Mouse (Mus musculus): ENCODE data around the gene Ttc9.

Ttc9 gene

DNA sequence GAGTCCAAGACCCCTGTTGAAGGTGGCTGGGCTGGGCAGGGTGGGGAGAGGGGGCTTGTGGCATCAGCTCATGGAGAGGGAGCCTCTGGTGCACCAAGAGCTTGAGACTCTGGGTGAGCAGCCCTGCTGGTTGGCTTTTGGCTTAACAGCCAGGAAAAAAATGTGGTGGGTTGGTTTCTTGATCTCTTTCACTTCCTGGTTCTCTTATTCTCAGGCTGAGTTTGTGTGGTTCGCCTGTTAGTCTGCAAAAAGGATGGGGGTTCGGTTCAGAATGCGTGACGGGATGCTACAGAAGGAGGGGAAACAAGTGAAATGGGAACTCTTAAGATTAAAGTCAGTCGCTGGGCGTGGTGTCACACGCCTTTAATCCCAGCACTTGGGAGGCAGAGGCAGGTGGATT lies 27.0 kb downstream of the Ttc9 start:
- DNase-seq (ENCODE audit: low spot score in 2 of 2) = peak; percentile 29 to 41

DNA sequence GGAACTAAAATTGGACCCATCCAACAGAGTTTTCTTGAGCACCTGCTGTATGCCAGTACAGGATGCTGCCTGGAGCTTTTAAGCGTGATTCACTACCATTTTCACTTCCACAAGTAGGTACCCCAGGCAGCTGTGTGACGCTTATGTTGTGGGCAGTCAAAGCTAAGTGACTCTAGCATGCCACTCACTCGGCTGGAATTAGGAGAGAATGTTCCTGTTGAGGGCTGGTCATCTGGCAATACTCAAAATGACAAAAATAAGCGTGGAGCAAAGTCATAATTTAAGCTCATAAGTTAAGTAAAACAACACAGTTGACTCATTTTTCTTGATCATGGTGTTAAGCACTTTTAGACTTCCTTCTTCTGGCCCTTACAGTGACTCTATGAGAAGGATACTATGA lies 31.0 kb downstream of the Ttc9 start:
- no peak for DNase-seq (ENCODE audit: low spot score in 2 of 2)

DNA sequence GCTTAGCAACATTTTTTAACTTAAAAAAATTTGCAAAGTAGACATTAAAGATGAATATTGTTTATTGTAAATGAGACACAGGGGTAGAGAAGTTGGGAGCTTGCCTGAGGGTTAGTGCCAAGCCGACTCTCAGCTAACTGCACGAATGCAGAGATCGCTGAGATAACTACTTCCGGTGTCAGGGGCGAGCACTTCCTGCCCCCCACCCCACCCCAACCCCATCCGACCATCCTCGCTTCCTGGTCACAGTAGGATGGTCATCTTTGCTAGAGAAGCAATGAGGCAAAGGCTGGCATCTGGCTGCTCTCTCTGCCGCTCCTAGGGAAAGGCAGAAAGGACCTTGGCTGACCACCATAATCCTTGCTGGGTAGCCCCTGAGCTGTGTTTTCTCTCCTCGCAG lies 32.1 kb downstream of the Ttc9 start:
- DNase-seq (ENCODE audit: low spot score in 2 of 2) = no peak

DNA sequence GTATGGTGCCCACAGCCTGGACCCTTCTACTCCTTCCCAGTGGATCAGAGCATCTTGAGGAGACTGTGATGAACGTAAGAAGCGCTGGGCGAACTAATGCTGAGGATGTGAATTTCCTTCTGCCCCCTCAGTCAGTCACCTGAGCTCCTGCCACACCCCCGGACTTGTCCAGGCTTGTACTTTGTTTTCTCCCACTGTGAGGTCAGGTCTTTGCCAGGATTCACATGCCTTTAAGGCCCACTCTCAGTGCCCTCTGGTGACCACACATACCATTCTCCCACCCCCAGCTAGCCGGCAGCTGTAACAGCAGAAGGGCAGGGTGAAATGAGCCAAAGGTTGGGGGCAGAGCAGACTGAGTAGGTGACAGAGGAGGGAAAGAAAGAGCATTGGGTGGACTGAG lies 32.9 kb downstream of the Ttc9 start:
- DNase-seq (ENCODE audit: low spot score in 2 of 2) = no peak

DNA sequence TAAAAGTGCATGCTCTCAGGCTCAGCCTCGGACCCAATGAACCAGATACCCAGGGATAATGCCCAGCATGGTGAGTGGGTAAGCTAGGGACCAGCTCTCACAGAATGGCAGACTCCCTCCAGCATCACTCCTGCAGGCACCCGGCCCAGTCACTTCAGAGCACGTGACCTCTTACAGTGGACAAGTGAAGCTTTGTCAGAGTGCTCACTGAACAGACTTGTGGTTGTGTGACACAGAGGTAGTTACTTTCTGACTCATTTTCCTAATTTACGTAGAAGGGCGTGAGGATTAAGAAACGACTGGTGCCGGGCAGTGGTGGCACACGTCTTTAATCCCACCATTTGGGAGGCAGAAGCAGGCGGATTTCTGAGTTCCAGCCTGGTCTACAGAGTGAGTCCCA lies 37.4 kb downstream of the Ttc9 start:
- no peak for DNase-seq (ENCODE audit: low spot score in 2 of 2)

DNA sequence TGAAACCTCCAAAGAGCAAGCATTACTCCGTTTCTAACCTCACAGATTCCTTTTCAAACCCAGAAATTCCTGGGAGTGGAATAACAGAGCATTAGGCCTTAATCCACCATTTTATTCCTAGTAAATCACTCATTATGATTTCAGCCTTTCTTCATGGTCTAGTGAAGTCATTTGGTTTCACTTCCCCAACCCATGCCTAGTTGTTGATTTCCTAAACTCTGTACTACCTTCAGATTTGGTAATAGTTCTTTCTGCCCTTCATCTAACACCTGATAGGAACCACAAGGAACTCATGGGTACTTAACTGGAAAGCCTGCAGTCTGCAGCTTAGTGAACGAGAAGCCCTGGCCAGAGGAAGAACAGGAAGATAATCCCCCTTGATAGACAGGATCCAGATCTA lies 44.5 kb downstream of the Ttc9 start:
- peak; percentile 10 to 30 for DNase-seq (ENCODE audit: low spot score in 2 of 2)

DNA sequence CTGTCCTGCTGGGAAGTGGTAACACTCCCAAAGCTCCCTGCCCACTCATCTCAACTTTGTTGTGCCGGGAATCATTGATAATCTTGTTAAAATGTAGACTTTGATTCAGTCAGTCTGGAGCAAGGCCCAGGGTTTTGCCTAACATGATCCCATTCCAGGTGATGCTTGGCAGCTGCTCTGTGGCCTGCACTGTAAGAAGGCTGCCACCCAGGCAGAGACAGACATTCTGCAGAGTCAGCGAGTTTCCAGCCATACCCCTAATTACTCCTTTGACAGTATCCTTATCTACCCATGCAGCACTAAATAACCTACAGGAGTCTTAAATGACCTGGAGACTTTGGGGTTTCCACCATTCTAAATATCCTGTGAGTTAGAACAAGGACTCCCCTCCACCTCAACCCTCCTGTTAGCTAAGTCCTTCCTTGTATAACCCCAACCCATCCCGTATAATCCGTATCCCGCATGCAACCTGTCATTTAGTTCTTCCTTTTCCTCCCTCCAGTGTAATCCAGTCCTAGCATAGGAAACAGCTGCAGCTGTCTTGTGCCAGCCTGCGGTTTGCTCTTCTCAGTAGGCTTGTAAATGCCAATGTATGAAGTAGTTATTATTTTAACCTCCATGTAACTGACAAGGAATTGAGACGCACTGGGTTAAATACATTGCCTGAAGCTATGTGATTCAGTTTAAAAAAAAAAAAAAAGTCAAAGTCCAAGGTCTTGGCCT lies 48.9 kb downstream of the Ttc9 start:
- DNase-seq (ENCODE audit: low spot score in 2 of 2) = no peak

DNA sequence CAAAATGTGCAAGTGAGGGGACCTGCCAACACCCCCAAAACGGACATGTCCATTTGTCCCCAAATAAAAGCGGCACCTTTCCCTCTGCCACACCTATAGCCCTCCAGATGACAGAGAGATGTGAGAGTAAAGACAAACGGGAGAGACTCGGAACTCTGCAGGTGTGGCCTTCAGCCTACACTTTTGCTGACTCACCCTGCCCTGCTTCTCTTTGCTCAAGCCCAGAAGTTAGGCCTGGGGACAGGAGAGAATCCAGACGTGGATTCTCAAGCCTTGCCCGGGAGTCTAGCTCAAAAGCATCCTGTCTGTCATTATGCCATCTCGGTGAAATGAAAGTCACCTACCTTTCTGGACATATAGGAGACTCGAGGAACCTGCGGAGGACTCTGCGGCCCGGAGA lies 52.3 kb downstream of the Ttc9 start:
- no peak for DNase-seq (ENCODE audit: low spot score in 2 of 2)

DNA sequence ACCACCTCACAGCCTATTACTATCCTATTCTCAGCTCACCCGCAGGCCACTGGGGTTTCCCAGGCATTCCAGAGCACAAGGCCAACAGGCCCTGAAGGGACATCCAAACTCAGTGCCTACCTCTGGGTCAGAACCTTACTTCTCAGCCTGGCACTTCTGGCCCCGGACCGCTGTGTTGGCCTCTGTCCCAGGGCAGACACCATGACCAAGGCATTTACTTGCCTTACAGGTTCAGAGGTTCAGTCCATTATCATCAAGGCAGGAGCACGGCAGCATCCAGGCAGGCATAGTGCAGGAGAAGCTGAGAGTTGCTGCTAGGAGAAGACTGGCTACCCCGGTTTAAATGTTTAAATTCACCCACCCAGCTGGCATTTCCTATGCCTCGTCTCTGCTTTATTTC lies 53.0 kb downstream of the Ttc9 start:
- no peak for DNase-seq (ENCODE audit: low spot score in 2 of 2)

DNA sequence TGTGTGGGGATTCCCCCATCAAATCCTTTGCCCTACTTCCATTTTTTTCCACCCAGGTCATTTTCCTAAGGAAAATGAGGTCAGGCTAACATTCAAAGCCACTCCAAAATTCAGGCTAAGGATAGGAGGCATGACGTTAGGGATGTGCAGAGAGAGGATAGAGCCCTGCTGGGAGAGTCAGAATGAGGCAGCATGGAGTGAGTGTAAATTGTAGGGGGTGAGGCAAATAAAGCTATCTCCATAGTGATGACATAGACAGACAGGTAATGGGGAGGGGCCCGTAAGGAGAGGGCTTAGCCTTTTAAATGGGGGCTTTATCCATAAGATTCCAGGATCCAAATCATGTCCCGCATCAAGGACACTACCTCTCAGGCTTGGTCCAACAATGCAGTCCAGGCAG lies 54.9 kb downstream of the Ttc9 start:
- no peak for DNase-seq (ENCODE audit: low spot score in 2 of 2)

DNA sequence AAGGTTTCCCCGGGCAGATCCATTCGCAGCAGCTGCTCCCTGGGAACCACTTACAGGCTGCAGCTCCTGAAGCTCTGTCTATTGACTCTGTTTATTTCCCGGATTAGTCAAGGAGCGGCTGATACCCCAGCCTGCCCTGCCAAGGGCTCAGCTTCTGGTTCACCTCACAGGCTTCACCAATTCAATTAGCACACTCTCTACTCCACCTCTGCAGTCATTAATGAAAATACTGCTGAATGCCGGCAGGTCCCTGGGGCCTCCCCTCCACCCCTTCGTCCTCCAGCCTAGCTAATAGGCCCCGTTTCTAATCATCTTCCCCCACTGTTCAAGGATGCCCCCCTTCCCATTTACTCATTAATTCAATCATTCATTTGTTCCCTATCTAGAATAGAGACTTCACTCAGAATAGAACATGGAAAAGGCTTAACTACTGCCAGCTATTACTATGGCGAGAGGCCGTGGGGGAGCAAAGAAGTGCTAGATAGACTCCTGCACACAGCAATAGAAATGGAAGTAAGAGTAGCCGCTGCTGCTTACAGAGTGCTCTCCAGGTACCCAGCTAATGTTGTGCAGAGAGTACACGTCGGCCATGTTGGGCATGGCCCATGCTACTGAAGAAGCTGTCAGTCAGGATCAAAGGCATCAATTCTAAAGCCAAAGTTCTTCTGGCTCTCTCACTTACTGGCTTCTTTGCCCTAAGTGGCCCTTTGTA lies 55.5 kb downstream of the Ttc9 start:
- DNase-seq (ENCODE audit: low spot score in 2 of 2) = no peak

DNA sequence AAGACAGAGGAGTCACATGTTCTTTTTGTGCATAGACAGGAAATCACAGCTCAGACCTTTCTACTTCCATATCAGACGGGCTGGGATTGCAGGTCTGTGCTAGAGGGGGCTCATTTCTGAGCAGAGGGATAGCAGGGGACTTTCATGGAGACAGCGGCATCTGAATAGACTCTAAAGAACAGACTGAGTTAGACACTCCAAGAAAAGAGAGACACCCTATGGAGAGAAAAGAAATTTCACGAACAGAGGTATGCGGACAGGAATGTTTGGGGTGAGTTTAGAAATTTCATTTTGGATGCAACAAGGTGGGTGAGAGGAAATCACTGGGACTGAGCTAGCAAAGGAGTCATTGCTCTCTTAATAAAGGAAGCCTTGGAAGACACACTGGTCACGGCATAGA lies 56.8 kb downstream of the Ttc9 start:
- DNase-seq (ENCODE audit: low spot score in 2 of 2) = no peak

DNA sequence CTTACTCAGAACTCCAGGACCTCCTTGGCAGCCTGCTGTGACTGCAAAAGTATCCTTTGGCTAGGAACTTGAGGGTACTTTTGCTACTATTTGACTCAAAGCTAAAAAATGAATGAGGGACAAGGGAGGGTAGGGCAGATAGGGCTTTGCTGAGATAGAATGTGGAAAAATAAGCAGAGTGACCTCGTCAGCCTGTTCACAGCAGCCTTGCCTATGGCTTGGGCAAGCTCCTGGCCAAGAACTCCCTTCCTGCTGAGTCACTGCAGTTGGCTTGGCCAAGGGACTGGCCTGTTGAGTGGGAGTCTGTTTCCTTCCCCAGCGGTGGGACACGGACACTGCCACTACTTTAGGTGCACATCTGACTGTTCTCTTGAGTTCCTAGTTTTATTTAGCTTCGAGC lies 57.5 kb downstream of the Ttc9 start:
- no peak for DNase-seq (ENCODE audit: low spot score in 2 of 2)

DNA sequence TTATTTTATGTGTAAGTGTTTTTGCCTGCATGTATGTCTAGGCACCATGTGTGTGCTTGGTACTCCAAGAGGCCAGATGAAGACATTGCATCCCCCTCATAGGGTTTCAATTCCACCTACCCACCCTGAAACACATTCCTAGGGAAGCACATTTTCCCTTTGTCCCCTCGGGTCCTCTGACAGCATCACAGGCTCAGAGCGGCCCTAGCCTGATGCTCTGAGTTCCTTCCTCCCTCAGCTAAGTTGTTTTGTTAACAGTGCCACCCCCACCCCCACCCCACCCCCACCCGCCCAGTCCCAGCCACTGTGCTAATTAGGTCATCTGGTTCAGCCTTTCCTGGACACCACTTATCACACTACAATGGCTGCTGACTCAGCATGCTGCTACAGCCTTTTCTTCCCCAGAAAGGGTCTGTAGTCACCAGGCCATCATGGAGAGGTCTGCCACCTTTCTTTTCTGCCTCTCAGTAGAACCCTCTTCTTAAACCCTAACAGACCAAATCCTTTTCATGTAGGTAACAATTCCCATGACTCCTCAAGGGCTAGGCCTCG lies 58.5 kb downstream of the Ttc9 start:
- DNase-seq (ENCODE audit: low spot score in 2 of 2) = no peak

DNA sequence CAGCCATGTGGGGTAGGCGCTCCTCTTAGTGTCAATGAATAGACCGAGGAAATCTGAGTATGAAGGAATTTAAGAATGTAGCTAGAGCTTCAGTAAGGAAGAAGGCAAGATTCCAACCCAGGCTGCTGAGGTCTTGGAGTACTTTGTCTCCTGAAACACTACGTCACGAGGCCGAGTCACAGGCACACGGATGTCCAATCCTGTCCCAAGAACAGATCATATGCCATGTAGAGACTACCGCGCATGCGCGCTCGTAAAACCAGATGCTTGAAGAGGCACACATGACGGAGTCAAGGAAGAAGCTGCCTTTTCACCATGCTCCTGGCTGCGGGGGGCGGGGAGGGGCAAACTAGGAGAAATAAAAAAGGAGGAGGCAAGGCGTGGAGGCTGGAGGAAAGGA lies 59.1 kb downstream of the Ttc9 start:
- DNase-seq (ENCODE audit: low spot score in 2 of 2) = no peak

DNA sequence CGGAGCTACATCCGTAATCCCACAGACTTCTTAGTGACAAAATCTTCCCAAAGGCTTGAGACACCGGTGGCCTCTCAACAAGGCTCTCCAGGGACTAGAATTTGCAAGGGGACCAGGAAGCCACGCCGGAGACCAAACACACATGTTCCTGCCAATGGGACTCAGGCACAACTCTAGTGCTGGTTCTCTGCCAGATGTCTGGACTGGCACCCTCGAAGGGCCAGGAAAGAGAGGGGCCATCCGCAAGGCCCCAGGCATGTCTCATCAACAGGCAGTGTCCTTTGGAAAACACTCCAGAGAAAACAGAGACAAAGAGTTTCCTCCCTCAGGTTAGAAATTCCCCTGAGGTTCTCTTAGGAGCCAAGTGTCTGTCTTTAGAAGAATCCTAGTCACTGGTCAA lies 59.7 kb downstream of the Ttc9 start:
- no peak for DNase-seq (ENCODE audit: low spot score in 2 of 2)

DNA sequence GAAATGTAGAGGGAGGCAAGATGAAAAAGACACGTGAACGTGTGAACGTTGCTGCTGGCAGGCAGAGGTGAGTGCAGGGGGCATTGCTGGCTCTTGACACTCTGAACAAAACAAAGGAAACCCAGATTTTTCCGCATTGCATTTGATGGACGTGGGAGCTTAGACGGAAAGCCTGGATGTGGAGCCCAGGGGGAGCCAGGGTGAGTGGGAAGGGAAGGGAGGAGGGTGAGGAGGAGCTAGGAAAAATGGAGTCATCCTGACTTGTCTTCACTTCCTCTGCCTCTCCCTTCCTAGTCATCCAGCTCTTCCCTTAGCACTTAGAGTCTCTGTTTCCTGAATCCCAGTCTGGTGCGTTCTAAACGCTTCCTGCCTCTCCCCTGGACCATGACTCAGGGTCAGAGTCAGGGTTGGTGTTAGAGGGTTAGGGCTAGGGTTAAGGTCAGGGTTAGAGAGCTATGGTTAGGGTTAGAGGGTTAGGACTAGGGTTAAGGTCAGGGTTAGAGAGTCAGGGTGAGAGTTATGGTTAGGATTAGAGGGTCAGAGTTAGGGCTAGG lies 60.2 kb downstream of the Ttc9 start:
- DNase-seq (ENCODE audit: low spot score in 2 of 2) = no peak

DNA sequence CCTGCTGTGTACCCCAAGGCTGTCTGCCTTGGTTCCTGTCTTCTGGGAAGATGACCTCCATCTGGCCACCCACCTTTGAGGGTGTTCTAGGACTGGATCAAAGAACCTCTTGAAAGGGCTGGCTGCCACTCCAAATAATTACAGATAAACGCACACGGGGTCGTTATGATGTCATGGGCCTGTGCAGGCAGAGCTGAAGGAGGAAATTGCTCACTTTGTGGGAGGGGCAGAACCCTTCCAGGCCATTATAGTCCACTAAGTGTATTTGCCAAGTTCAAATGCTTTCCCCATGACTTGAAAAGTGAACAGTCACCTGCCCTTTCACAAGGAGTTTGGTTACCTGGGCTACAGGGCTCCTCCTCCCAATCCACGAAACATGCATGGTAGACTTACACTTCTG lies 67.0 kb downstream of the Ttc9 start:
- DNase-seq (ENCODE audit: low spot score in 2 of 2) = no peak

DNA sequence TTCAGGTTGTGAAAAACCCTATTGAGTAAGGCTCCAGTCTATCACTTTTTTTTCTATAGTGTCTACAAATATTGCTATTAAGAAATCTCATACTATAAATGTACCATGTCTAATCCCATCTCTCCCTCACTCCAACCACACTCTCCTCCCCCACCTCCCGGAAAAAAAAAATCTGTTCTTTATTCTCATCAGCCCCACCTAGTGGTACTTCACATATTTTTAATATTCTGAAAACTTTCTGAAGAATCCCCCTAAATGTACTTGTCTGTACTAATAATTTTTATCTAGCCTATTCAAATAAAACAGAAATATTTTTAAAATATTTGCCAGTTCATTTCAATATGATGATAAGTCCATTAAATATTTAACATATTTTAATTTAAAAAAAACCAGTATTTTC lies 71.9 kb downstream of the Ttc9 start:
- no peak for DNase-seq (ENCODE audit: low spot score in 2 of 2)

DNA sequence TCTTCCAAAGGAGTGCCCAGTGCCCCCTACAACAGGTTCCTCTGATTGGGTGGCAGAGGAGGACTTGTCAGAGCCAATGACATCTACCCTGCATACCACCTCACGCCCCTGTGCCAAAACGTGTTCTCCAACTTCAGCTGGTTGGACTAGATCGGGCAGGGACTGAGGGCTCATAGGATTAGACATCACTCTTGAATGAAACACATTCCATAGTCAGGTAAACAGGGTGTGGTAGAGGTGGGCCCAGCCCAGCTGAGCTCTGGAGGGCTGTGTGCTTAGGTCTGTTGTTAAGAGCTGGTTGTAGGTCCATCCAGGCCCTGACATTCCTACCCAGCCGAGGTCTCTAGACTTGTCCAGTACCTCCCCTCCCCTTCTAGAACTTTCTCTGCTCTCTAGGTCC lies 81.6 kb downstream of the Ttc9 start:
- DNase-seq (ENCODE audit: low spot score in 2 of 2) = no peak

All from spleen, postnatal 36 days (tissue).